Mouse (Mus musculus) MEL (cell line): ENCODE measurements at regions not wholly inside any gene's neighbourhood (a gene's known extent, or its start where the extent isn't known, plus 50 kb on each side); places are given as distances from the start of the nearest gene placed in this dataset.

Source experiments
- DNase-seq: peaks from one replicate; pipeline ENCODE4 v3.0.0; 2011; ENCODE audit warnings: low read depth, low spot score
- H3K27ac ChIP-seq: 2 replicates; pipeline ENCODE4 v1.5.1; 2012; ENCODE audit warnings: low read depth, mild to moderate bottlenecking, control low read depth, low read length, moderate library complexity; ENCODE audit not compliant: control insufficient read depth
- H3K27me3 ChIP-seq, 2 experiments: fragments of 150-350 bp in 1 of 2; sonication (generic) in 1 of 2; 2 replicates each; pipeline ENCODE4 v1.6.1; 2012; ENCODE audit warnings: low read length in 2 of 2, mild to moderate bottlenecking in 2 of 2, improper control_type of control experiment in 1 of 2, moderate library complexity in 1 of 2; ENCODE audit not compliant: insufficient read depth in 2 of 2, control insufficient read depth in 1 of 2
- H3K36me3 ChIP-seq, 2 experiments: 2 replicates each; pipeline ENCODE4 v1.6.1; 2012 to 2014; ENCODE audit warnings: low read length in 2 of 2, improper control_type of control experiment in 1 of 2, inconsistent platforms in 1 of 2, mild to moderate bottlenecking in 1 of 2; ENCODE audit not compliant: insufficient read depth in 2 of 2, control insufficient read depth in 1 of 2
- H3K4me1 ChIP-seq, 2 experiments: fragments of 150-350 bp in 1 of 2; sonication (generic) in 1 of 2; 2 replicates each; pipeline ENCODE4 v1.6.1; 2012; ENCODE audit warnings: low read length in 2 of 2, improper control_type of control experiment in 1 of 2, mild to moderate bottlenecking in 1 of 2; ENCODE audit not compliant: insufficient read depth in 2 of 2, control insufficient read depth in 1 of 2
- H3K4me3 ChIP-seq, 2 experiments: fragments of 150-350 bp in 1 of 2; sonication (generic) in 1 of 2; 2 replicates each; pipeline ENCODE4 v1.5.1; 2012; ENCODE audit warnings: low read depth in 2 of 2, low read length in 2 of 2, mild to moderate bottlenecking in 2 of 2, moderate library complexity in 2 of 2, control low read depth in 1 of 2, improper control_type of control experiment in 1 of 2; ENCODE audit not compliant: control insufficient read depth in 1 of 2, insufficient read depth in 1 of 2
- H3K79me2 ChIP-seq: 2 replicates; pipeline ENCODE4 v1.6.1; 2012; ENCODE audit warnings: mild to moderate bottlenecking, low read length, moderate library complexity; ENCODE audit not compliant: control insufficient read depth, poor library complexity, insufficient read depth
- H3K9ac ChIP-seq: 2 replicates; pipeline ENCODE4 v1.6.1; 2012; ENCODE audit warnings: low read depth, mild to moderate bottlenecking, control low read depth, low read length, moderate library complexity; ENCODE audit not compliant: control insufficient read depth, poor library complexity, severe bottlenecking
- H3K9me3 ChIP-seq: fragments of 150-350 bp; sonication (generic); replicated peaks from 2 replicates; pipeline ENCODE4 v1.6.1; 2012; ENCODE audit warnings: mild to moderate bottlenecking, low read length, improper control_type of control experiment, moderate library complexity; ENCODE audit not compliant: insufficient read depth
- BHLHE40 ChIP-seq: IDR thresholded peaks from 2 replicates; pipeline ENCODE4 v1.6.1; 2012; ENCODE audit warnings: low read depth, mild to moderate bottlenecking, inconsistent platforms, low read length, improper control_type of control experiment, borderline replicate concordance
- CTCF ChIP-seq, 3 experiments: IDR thresholded peaks in 2 of 3; conservative IDR thresholded peaks in 1 of 3; 2 replicates each; pipeline ENCODE4 v1.5.1; 2011 to 2012; ENCODE audit warnings: low read length in 3 of 3, low read depth in 2 of 3, mild to moderate bottlenecking in 2 of 3, improper control_type of control experiment in 1 of 3, inconsistent platforms in 1 of 3, mixed read lengths in 1 of 3, moderate library complexity in 1 of 3; ENCODE audit not compliant: control insufficient read depth in 1 of 3, insufficient read depth in 1 of 3, poor library complexity in 1 of 3, severe bottlenecking in 1 of 3
- ELF1 ChIP-seq: IDR thresholded peaks from 2 replicates; pipeline ENCODE4 v1.6.1; 2014; ENCODE audit warnings: low read depth, mild to moderate bottlenecking, inconsistent platforms, low read length, improper control_type of control experiment, moderate library complexity
- ETS1 ChIP-seq: IDR thresholded peaks from 2 replicates; pipeline ENCODE4 v1.6.1; 2012; ENCODE audit warnings: low read depth, mild to moderate bottlenecking, inconsistent platforms, low read length, improper control_type of control experiment, moderate library complexity
- GATA1 ChIP-seq: IDR thresholded peaks from 2 replicates; pipeline ENCODE4 v1.6.1; 2011; ENCODE audit warnings: low read depth, low read length, improper control_type of control experiment
- HCFC1 ChIP-seq: IDR thresholded peaks from 2 replicates; pipeline ENCODE4 v1.6.1; 2012; ENCODE audit warnings: low read depth, mild to moderate bottlenecking, inconsistent platforms, low read length, improper control_type of control experiment, moderate library complexity
- JUND ChIP-seq: IDR thresholded peaks from 2 replicates; pipeline ENCODE4 v1.6.1; 2011; ENCODE audit warnings: low read depth, mild to moderate bottlenecking, improper control_type of control experiment, low read length
- MAFK ChIP-seq: IDR thresholded peaks from 2 replicates; pipeline ENCODE4 v1.6.1; 2011; ENCODE audit warnings: low read depth, mild to moderate bottlenecking, low read length, improper control_type of control experiment, borderline replicate concordance
- MAX ChIP-seq: IDR thresholded peaks from 2 replicates; pipeline ENCODE4 v1.6.1; 2011; ENCODE audit warnings: low read length, improper control_type of control experiment
- MAZ ChIP-seq: IDR thresholded peaks from 2 replicates; pipeline ENCODE4 v1.6.1; 2012; ENCODE audit warnings: low read depth, mild to moderate bottlenecking, inconsistent platforms, low read length, improper control_type of control experiment
- MXI1 ChIP-seq: IDR thresholded peaks from 2 replicates; pipeline ENCODE4 v1.6.1; 2011; ENCODE audit warnings: mild to moderate bottlenecking, low read depth, low read length, improper control_type of control experiment
- NRF1 ChIP-seq: IDR thresholded peaks from 2 replicates; pipeline ENCODE4 v1.6.1; 2014; ENCODE audit warnings: low read depth, mild to moderate bottlenecking, inconsistent platforms, low read length, improper control_type of control experiment, moderate library complexity; ENCODE audit not compliant: poor library complexity, insufficient read depth, severe bottlenecking
- POLR2A ChIP-seq, 2 experiments: IDR thresholded peaks; 2 replicates each; pipeline ENCODE4 v1.6.1; 2011 to 2012; ENCODE audit warnings: low read length in 2 of 2, mild to moderate bottlenecking in 2 of 2, control low read depth in 1 of 2, improper control_type of control experiment in 1 of 2, low read depth in 1 of 2, moderate library complexity in 1 of 2; ENCODE audit not compliant: control insufficient read depth in 1 of 2, insufficient read depth in 1 of 2, poor library complexity in 1 of 2
- POLR2AphosphoS5 ChIP-seq: IDR thresholded peaks from 2 replicates; pipeline ENCODE4 v1.6.1; 2012; ENCODE audit warnings: low read depth, borderline replicate concordance, mild to moderate bottlenecking, inconsistent platforms, low read length, moderate library complexity, mixed read lengths
- TBP ChIP-seq: IDR thresholded peaks from 2 replicates; pipeline ENCODE4 v1.8.0; 2011; ENCODE audit warnings: low read depth, low read length, improper control_type of control experiment
- UBTF ChIP-seq: IDR thresholded peaks from 2 replicates; pipeline ENCODE4 v1.6.1; 2012; ENCODE audit warnings: low read depth, mild to moderate bottlenecking, inconsistent platforms, low read length, improper control_type of control experiment, moderate library complexity, borderline replicate concordance; ENCODE audit not compliant: insufficient read depth
- USF1 ChIP-seq: IDR thresholded peaks from 2 replicates; pipeline ENCODE4 v1.6.1; 2014; ENCODE audit warnings: low read depth, mild to moderate bottlenecking, inconsistent platforms, low read length, improper control_type of control experiment, moderate library complexity
- USF2 ChIP-seq, 2 experiments: IDR thresholded peaks; 2 replicates each; pipeline ENCODE4 v1.6.1; 2011 to 2012; ENCODE audit warnings: improper control_type of control experiment in 2 of 2, low read length in 2 of 2, borderline replicate concordance in 1 of 2, inconsistent platforms in 1 of 2, low read depth in 1 of 2, mild to moderate bottlenecking in 1 of 2; ENCODE audit not compliant: insufficient read depth in 1 of 2
- ZKSCAN1 ChIP-seq: IDR thresholded peaks from 2 replicates; pipeline ENCODE4 v1.6.1; 2012; ENCODE audit warnings: low read depth, mild to moderate bottlenecking, inconsistent platforms, low read length, improper control_type of control experiment, moderate library complexity
- ZNF384 ChIP-seq: IDR thresholded peaks from 2 replicates; pipeline ENCODE4 v1.6.1; 2012; ENCODE audit warnings: low read depth, mild to moderate bottlenecking, inconsistent platforms, low read length, improper control_type of control experiment

DNA sequence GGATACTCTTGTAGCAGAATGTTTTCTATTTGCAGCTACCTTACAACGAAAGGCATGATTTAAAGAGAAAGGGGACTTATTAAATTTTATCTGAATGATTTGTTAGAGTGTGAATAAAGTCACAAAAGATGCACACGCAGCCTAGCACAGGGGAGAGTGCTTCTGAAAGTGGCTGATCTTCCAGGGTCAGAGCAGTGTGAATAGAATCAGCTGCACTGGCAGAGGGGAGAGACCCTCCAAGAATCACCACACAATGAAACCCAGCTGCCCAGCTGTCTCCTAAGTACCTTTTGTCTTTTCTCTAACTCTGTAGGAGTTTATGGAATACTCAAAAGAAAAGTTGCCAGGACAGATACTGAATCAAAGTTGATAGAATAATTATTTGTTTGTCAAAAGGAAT, 443.1 kb downstream of the 1190002N15Rik start:
- Histone ChIP-seq H3K79me2 (no peaks in the 10 kb centered on the region), H3K4me1 (no peaks in the 10 kb centered on the region), H3K27ac (no peak overlapping the region), H3K27me3 (no peaks in the 10 kb centered on the region), H3K36me3 (no peaks in the 10 kb centered on the region), H3K9ac (no peak overlapping the region), H3K4me3 (no peak overlapping the region), H3K9me3 (no peaks in the 10 kb centered on the region)
- no peak for DNase-seq
- TF ChIP-seq JUND (no peak), POLR2A (IDR thresholded peaks at IDR 0.05; ENCODE audit: control insufficient read depth in 1 of 2, insufficient read depth in 1 of 2, low read depth in 1 of 2, low read length in 2 of 2, poor library complexity in 1 of 2) (no peak), USF2 (IDR thresholded peaks at IDR 0.05; ENCODE audit: borderline replicate concordance in 1 of 2, insufficient read depth in 1 of 2, low read depth in 1 of 2, low read length in 2 of 2) (no peak), TBP (no peak)

DNA sequence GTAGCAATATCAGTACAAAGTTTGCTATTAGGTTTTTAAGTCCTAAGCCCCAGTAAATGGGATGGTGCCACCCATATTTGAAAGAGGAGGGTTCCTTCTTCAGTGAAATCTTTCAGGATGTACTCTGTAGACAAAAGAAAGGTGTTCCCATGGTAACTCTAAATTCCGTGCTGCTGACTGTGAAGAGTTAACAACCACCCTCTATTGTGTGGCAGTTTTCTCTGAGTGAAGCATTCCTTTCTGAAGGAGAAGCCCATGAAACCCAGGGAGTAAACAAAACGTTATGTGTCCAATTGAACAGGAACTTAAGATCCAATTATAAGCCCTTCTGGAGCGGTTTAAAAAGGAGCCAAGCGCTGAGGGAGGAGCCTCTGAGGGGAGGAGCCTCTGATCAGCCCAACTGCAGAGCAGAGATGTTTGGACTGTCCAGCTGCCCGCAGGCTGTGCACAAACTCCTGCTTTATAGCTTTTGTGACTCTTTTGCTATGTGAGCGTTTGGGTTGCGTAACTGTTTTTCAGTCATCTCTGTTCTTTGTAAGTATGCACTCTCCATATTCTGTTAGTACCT, 446.1 kb downstream of the 1190002N15Rik start:
- H3K4me1 ChIP-seq, result no peaks in the 10 kb centered on the region
- no peak overlapping the region for H3K9ac ChIP-seq
- no peaks in the 10 kb centered on the region for H3K9me3 ChIP-seq
- H3K79me2 ChIP-seq, result no peaks in the 10 kb centered on the region
- no peak overlapping the region for H3K27ac ChIP-seq
- no peaks in the 10 kb centered on the region for H3K27me3 ChIP-seq
- no peaks in the 10 kb centered on the region for H3K36me3 ChIP-seq
- H3K4me3 ChIP-seq, result no peak overlapping the region
- TF ChIP-seq MAFK, result no peak
- TF ChIP-seq USF2 (IDR thresholded peaks at IDR 0.05; ENCODE audit: borderline replicate concordance in 1 of 2, insufficient read depth in 1 of 2, low read depth in 1 of 2, low read length in 2 of 2), result no peak
- no peak for TF ChIP-seq JUND
- TF ChIP-seq, all 39 proteins: peak for 0
- no peak for DNase-seq

DNA sequence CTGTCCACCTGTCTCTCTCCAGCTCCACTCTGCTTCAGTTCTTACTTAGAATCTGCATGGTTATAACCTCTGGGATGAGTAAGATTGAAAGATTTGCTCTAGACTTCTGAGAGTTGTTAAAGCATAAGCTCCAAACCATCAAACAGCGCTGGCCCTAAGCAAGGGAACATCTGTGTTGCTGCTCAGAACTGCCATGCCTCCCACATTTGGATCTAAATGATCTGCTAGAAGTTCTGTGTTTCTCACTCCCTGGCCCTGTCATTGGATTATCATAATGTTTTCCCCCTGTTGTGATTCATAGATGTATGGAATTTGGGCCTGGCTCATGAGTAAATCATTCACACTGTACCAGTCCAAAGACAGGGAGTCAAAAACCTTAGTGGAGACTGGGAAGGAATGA, 448.1 kb downstream of the 1190002N15Rik start:
- no peaks in the 10 kb centered on the region for H3K36me3 ChIP-seq
- H3K27me3 ChIP-seq, result no peaks in the 10 kb centered on the region
- no peak overlapping the region for H3K9ac ChIP-seq
- H3K4me3 ChIP-seq, result no peak overlapping the region
- no peaks in the 10 kb centered on the region for H3K79me2 ChIP-seq
- no peaks in the 10 kb centered on the region for H3K4me1 ChIP-seq
- no peak overlapping the region for H3K27ac ChIP-seq
- TF ChIP-seq MXI1, result no peak
- TF ChIP-seq NRF1, result no peak
- TF ChIP-seq MAZ, result no peak
- TF ChIP-seq ZNF384, result no peak
- TF ChIP-seq BHLHE40, result no peak
- no peak for TF ChIP-seq MAX
- no peak for TF ChIP-seq ELF1
- no peak for TF ChIP-seq POLR2AphosphoS5
- TF ChIP-seq TBP, result no peak
- no peak for TF ChIP-seq GATA1
- no peak for TF ChIP-seq USF1
- TF ChIP-seq MAFK, result no peak
- no peak for TF ChIP-seq CTCF (IDR thresholded peaks at IDR 0.05 in 2 of 3, conservative IDR thresholded peaks at IDR 0.05 in 1 of 3; ENCODE audit: control insufficient read depth in 1 of 3, insufficient read depth in 1 of 3, low read depth in 2 of 3, low read length in 3 of 3, poor library complexity in 1 of 3, severe bottlenecking in 1 of 3)
- TF ChIP-seq POLR2A (IDR thresholded peaks at IDR 0.05; ENCODE audit: control insufficient read depth in 1 of 2, insufficient read depth in 1 of 2, low read depth in 1 of 2, low read length in 2 of 2, poor library complexity in 1 of 2), result no peak
- TF ChIP-seq ZKSCAN1, result no peak
- TF ChIP-seq ETS1, result no peak
- no peak for TF ChIP-seq HCFC1
- TF ChIP-seq UBTF, result no peak
- H3K9me3 ChIP-seq, result no peaks in the 10 kb centered on the region
- DNase-seq, result no peak
